Mouse (Mus musculus): ENCODE data around the gene C2cd4b.
"Not testable (repeated sequence)": the region's sequence is repeated elsewhere in the genome, so short reads cannot be mapped to it uniquely, and the experiment has no call there.

C2cd4b gene

GRCm38 (mm10) chr9:67759163-67759955 lies at the start of gene C2cd4b:
Gene C2cd4b (plus strand): TSS chr9:67759437.
- DNase-seq (ENCODE audit: extremely low read depth, low read depth) = no peak

- peak; percentile 7 for DNase-seq (ENCODE audit: extremely low read depth, low read depth)
Measured at GRCm38 (mm10) chr9:67711051-67711877, 48.0 kb upstream of the C2cd4b start.

DNA sequence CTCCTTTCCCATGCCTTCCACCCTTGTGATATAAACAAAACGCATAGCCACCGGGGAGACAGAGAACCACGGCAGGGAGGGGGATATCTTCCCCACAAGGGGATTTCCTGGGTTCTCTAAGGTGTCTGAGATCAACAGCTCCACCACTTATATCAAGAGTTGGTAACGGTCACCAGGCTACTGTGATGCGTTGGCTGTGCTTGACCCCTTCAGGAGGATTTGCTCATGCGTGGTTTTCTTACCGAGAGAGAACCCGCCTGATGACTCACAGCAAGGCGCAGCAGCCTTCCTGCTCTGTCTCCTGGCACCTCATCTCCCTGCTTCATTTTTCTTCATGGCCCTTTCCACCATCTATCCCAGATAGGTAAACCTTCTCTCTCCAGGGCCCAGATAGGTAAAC lies 47.1 kb upstream of the C2cd4b start:
- DNase-seq (ENCODE audit: extremely low read depth, low read depth) = no peak

DNA sequence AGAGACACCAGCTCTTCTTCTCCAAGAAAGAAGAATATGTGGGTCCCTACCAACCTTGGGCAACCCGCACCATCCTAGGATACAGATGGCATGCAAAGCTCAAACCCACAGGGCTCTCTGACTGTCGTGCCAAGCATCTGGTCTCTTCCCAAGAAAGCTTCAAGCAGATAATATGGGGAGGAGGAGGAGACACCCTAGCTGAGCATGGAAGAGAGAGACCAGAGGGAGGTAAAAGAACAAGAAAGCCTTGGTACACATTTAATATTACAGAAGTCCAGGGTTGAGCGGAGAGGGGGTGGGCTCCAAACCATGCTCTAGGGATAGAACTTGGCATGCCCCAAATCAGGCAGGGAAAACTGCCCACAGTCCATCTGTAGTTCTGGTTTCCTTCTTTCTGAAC lies 42.2 kb upstream of the C2cd4b start:
- DNase-seq (ENCODE audit: extremely low read depth, low read depth) = no peak

- no peak for DNase-seq (ENCODE audit: extremely low read depth, low read depth)
Measured at GRCm38 (mm10) chr9:67718596-67718995, 40.6 kb upstream of the C2cd4b start.

DNA sequence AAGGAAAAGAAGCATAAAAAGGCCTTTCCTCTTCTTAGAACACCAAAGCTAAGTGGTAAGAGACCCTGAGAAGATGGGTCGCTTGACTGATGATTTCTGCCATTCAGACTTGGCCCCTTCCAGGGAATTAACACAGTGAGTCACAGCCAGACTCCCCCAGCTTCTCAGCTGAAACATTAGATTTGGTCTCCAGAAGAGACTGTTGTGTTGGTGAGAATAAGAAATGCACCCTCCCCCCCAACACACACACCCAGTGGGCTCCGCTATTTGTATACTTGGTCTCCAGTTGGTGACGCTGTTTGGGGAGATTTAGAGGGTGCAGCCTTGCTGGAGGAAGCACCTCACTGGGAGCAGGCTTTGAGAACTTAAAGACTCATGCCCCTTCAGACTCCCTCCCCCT lies 39.1 kb upstream of the C2cd4b start:
- DNase-seq (ENCODE audit: extremely low read depth, low read depth) = no peak

DNA sequence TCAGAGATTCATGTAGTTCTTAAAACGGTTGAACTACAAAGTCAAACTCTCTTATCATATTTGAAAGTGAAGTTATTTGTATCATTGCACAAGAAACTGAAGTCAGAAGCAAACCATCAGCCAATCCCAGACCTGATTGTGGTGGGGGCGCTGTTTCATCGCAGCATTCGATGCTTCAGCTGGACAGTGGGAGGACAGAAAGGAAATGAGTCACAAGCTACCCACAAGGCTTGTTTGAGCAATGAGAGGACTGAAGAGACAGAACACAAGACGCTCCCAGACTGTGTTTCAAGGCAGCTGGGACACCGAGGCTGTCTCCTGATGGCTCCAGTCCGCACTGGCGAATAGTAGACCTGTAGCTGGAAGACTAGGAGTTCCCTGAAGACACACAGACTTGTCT lies 36.9 kb upstream of the C2cd4b start:
- no peak for DNase-seq (ENCODE audit: extremely low read depth, low read depth)

- DNase-seq (ENCODE audit: extremely low read depth, low read depth) = no peak
Measured at GRCm38 (mm10) chr9:67725196-67725595, 34.0 kb upstream of the C2cd4b start.

GRCm38 (mm10) chr9:67733716-67734115 lies 25.5 kb upstream of the C2cd4b start:
- DNase-seq (ENCODE audit: extremely low read depth, low read depth) = no peak

DNA sequence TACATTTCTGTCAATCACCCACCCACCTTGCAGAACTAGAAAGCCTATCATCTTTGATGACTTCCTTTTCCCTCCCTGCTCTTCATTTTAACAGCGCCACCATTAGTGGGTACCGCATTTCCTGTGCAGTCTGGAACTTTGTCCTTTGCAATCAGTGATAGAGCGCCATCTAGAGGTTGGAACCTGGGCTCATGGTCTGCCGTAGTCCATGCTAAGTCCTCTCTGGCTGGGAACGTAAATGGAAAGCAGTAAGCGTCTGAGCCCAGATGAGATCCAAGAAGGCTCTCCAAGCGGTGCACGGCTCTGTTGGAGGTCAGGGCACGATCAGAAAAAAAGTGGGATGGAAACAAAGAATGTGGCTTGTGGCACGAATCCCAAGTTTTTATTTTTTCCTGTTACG lies 23.8 kb upstream of the C2cd4b start:
- DNase-seq (ENCODE audit: extremely low read depth, low read depth) = no peak

DNA sequence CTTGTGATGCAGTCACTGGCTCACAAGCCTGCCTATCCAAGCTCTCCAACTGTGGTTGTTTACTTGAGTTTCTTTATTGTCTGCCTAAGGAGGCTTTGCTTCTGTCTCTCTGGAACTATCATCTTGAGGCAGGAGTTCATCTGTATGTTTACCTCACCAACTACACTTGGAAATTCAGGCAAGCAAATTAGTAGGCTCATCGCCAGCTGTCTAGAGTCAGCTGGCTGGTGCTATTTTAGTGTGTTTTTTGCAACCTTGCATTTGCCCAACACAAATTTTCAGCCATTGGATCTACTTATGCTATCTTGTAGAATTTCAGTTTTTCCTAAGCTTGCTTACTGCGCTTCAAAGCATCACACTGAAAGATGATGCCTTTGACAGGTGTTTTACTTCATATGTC lies 18.0 kb upstream of the C2cd4b start:
- DNase-seq (ENCODE audit: extremely low read depth, low read depth) = no peak

DNA sequence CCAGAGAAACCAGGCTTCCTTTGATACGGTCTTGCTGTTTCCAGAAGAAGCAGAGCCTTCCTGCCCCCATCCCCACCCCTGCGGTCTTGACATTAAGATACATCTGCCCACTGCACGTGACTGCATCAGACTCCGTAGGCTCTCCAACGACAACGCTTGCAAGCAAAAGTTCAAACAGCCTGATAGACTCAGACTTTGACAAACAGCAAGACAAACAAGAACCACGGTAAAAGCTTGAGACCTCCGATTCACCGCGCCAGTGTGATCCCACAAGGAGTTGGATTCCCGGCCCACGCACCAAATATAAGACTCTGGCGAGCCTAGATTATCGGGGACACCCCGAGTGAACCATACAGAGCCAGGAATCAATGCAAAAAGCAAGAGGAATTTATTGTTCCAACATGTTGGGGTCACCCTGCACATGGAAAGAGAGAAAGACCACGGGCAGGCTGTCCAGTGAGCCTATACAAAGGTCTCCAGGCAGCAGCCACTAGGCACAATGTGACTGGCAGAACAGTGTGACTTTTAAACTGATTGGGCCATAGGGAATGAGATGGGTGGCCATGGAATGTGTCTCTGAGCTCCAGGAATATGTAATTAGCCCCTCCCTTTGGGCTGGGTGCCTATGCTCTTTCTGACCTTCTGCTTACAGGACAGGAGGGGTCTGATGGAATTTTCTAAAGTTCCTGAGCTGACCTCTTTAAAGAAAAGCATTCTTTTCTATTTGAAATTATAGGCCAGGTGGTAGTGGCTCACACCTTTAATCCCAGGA lies 5.6 kb upstream of the C2cd4b start:
- no peak for DNase-seq (ENCODE audit: extremely low read depth, low read depth)

GRCm38 (mm10) chr9:67754713-67755112 lies 4.5 kb upstream of the C2cd4b start:
- no peak for DNase-seq (ENCODE audit: extremely low read depth, low read depth)

GRCm38 (mm10) chr9:67758686-67759085 lies 551 bp upstream of the C2cd4b start:
- no peak for DNase-seq (ENCODE audit: extremely low read depth, low read depth)

DNA sequence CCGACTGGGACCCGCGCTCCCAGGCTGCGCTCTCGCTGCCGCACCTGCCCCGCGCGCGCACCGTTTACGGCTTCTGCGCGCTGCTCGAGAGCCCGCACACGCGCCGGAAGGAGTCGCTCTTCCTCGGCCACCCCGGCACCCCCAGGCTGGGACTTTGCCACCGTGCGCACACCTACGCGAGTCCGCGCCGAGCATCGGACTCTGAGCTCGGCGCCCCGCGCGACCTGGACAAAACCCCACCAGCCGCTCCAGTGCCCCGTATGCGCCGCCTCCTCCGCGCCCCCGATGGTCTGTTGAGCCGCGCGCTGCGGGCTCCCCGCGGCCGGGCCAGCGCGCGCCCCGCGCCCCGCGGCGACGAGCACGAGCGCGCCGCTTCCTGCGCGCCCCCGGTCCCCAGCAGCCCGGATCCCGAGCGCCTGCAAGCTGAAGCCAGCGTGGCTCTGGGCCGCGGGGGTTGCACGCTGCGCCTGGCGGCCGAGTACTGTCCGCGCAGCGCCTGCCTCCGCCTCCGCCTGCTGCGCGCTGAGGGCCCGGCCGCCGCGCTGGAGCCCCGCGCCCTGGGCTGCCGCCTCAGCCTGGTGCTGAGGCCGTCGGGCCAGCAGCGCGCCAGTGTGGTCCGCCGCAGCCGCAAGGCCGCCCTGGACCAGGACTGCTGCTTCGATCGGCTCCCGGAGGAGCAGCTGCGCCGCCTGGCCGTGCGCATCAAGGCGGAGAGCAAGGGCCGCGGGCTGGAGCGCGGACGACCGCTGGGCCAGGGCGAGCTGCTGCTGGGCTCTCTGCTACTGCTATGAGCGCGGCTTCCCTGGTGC lies 923 bp downstream of the C2cd4b start:
- DNase-seq (ENCODE audit: extremely low read depth, low read depth) = not testable (repeated sequence)

GRCm38 (mm10) chr9:67760991-67761390 lies 1.8 kb downstream of the C2cd4b start:
- no peak for DNase-seq (ENCODE audit: extremely low read depth, low read depth)

DNA sequence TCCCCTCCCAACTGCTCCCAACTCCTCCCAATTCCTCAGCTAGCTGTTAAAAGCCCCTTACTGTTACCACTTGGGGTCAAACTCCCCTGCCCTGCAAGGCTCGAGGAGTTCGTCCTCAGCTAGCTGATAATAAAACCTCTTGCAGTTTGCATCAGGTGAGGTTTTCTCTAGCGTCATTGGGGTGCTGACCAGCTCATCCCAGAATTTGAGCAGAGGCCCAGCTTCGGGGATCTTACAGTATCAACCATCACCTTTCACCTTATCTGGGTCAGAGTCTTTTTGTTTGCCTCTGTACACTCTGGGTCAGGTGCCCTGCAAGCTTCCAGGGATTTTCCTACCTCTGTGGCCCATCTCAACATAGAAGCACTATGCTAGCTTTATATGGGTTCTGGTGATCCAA lies 4.1 kb downstream of the C2cd4b start:
- DNase-seq (ENCODE audit: extremely low read depth, low read depth) = no peak

DNA sequence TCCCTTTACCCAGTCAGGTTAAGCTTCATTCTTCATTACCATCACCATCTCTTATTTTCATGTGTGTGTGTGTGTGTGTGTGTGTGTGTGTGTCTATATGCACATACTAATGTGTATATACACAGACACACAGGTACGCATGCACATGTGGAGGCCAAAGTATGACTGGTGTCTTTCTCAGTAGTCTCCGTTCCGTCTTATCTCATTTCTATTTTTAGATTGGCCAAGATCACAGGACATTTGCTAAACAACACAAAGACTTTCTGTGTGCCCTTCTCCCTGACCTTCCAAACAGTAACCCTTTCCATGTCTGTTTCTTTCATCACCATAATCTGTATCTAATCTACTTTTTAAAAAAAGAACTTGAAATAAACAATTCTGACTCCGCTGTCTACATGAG lies 7.2 kb downstream of the C2cd4b start:
- DNase-seq (ENCODE audit: extremely low read depth, low read depth) = no peak

- DNase-seq (ENCODE audit: extremely low read depth, low read depth) = no peak
Measured at GRCm38 (mm10) chr9:67766948-67767347, 7.7 kb downstream of the C2cd4b start.

- DNase-seq (ENCODE audit: extremely low read depth, low read depth) = no peak
Measured at GRCm38 (mm10) chr9:67768843-67769242, 9.6 kb downstream of the C2cd4b start.

GRCm38 (mm10) chr9:67769401-67769800 lies 10.2 kb downstream of the C2cd4b start:
- no peak for DNase-seq (ENCODE audit: extremely low read depth, low read depth)
